Mouse (Mus musculus) brain, embryonic 14.5 days (tissue): ENCODE data around the gene Rnf151. TPM values are rescaled to one million over a fixed set of nuclear protein-coding genes. Genes with fewer than 3 reads are reported as not detected.

Experiments used
- DNase-seq: peaks from one replicate; pipeline ENCODE4 v3.0.0-alpha.2; 2011; ENCODE audit warnings: low read depth
- CTCF ChIP-seq: fragments of 200-500 bp; IDR thresholded peaks from 2 replicates; pipeline ENCODE4 v1.5.1; 2012; ENCODE audit warnings: inconsistent platforms, mild to moderate bottlenecking, moderate library complexity, borderline replicate concordance; ENCODE audit not compliant: insufficient read depth, insufficient read length; ENCODE audit errors: extremely low read depth
- POLR2A ChIP-seq: fragments of 200-500 bp; IDR thresholded peaks from 2 replicates; pipeline ENCODE4 v1.6.1; 2012; ENCODE audit warnings: mild to moderate bottlenecking, inconsistent platforms, borderline replicate concordance; ENCODE audit not compliant: poor library complexity, insufficient read depth, insufficient read length, severe bottlenecking; ENCODE audit errors: extremely low read depth
- polyA plus RNA-seq: library from polyadenylated mRNA; depleted of rRNA; stranded (reverse); fragments of >200 nt; gene quantifications from 2 replicates; pipeline ENCODE4 v1.2.3, GENCODE M21; 2012

The Rnf151 gene
- polyA plus RNA-seq, 1 experiment: 0.64 TPM

- TF ChIP-seq POLR2A: no peak
- no peak for TF ChIP-seq CTCF
- DNase-seq: no peak
Measured at GRCm38 (mm10) chr17:24743896-24744295, 26.0 kb upstream of the Rnf151 start.

GRCm38 (mm10) chr17:24742307-24742706 is 24.4 kb upstream of the Rnf151 start:
- TF ChIP-seq CTCF: no peak
- no peak for TF ChIP-seq POLR2A
- no peak for DNase-seq

GRCm38 (mm10) chr17:24739926-24740325 is 22.1 kb upstream of the Rnf151 start:
- no peak for TF ChIP-seq POLR2A
- TF ChIP-seq CTCF: no peak
- DNase-seq: no peak

- no peak for DNase-seq
- TF ChIP-seq POLR2A: no peak
Measured at GRCm38 (mm10) chr17:24738238-24738637, 20.4 kb upstream of the Rnf151 start.

- no peak for DNase-seq
- TF ChIP-seq CTCF: no peak
Measured at GRCm38 (mm10) chr17:24737135-24737810, 19.4 kb upstream of the Rnf151 start.

- peak; percentile 98 for DNase-seq
- TF ChIP-seq POLR2A (peak; percentile 25; the same call in 1 of the 2 replicates), CTCF (no peak)
Measured at GRCm38 (mm10) chr17:24736330-24737051, 18.6 kb upstream of the Rnf151 start, which contains the start of gene Msrb1. Gene Msrb1 (plus strand): TSS chr17:24736642.

GRCm38 (mm10) chr17:24735446-24735845 is 17.6 kb upstream of the Rnf151 start:
- no peak for TF ChIP-seq CTCF
- no peak for TF ChIP-seq POLR2A
- DNase-seq: no peak

- DNase-seq: no peak
- TF ChIP-seq POLR2A: no peak
- TF ChIP-seq CTCF: no peak
Measured at GRCm38 (mm10) chr17:24734513-24734912, 16.6 kb upstream of the Rnf151 start.

- TF ChIP-seq CTCF (no peak), POLR2A (no peak)
- no peak for DNase-seq
Measured at GRCm38 (mm10) chr17:24733434-24734050, 15.7 kb upstream of the Rnf151 start.

GRCm38 (mm10) chr17:24732233-24732935 is 14.5 kb upstream of the Rnf151 start:
- DNase-seq: no peak
- TF ChIP-seq POLR2A (no peak), CTCF (no peak)

GRCm38 (mm10) chr17:24730787-24731186 is 12.9 kb upstream of the Rnf151 start:
- no peak for DNase-seq
- no peak for TF ChIP-seq CTCF

GRCm38 (mm10) chr17:24729067-24729466 is 11.2 kb upstream of the Rnf151 start:
- no peak for TF ChIP-seq POLR2A
- TF ChIP-seq CTCF: no peak
- DNase-seq: no peak

GRCm38 (mm10) chr17:24728184-24728583 is 10.3 kb upstream of the Rnf151 start:
- no peak for DNase-seq
- TF ChIP-seq POLR2A (no peak), CTCF (no peak)
